Mouse (Mus musculus): ENCODE data around the gene Hspb1.

DNA sequence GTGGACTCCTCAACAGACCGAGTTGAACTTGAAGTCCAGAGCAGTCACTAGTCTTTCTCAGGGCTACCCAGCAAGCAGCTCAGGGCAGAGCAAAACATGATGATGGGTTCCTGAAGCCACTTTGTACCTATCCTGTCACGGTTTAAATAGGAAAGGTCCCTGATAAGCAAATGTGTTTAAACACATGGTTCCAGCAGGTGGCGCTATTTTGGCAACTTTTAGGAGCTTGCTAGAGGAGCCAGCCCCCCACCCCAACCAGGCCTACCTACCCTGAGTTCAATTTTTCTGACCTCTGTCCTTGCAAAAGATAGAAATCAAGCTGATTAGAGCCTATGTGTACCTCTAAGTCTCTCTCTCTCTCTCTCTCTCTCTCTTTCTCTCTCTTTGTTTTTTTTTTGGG is 10.3 kb downstream of the Hspb1 start:
- no peak for TF ChIP-seq GATA1 (IDR thresholded peaks at IDR 0.05; ENCODE audit: borderline replicate concordance, low read length)
- TF ChIP-seq FLI1 (IDR thresholded peaks at IDR 0.05; ENCODE audit: low read length): no peak

All from megakaryocyte, embryonic 14.5 days (primary cell).